Mouse (Mus musculus) midbrain, embryonic 11.5 days (tissue): Measurements from ENCODE around the gene Sgf29. TPM values are rescaled to one million over a fixed set of nuclear protein-coding genes. Genes with fewer than 3 reads are reported as not detected.
"Not testable (repeated sequence)": the region's sequence is repeated elsewhere in the genome, so short reads cannot be mapped to it uniquely, and the experiment has no call there.

Experiments
- ATAC-seq: fragments of 200-750 bp; cut with Nextera tagmentation; 2 replicates; pipeline ENCODE4 v1.8.0; 2017; ENCODE audit warnings: moderate TSS enrichment, moderate library complexity; ENCODE audit not compliant: low FRiP score
- DNase-seq: peaks from one replicate; pipeline ENCODE4 v3.0.0; 2015; ENCODE audit warnings: low spot score; ENCODE audit errors: missing footprints
- H3K27ac ChIP-seq: fragments of 300-500 bp; sonication (generic); 2 replicates; pipeline ENCODE4 v1.5.1; 2014; ENCODE audit warnings: low read depth, low read length
- H3K27me3 ChIP-seq: fragments of 300-500 bp; sonication (generic); 2 replicates; pipeline ENCODE4 v1.6.1; 2014; ENCODE audit warnings: mild to moderate bottlenecking, low read length, moderate library complexity, mixed read lengths; ENCODE audit not compliant: control insufficient read depth, insufficient read depth
- H3K36me3 ChIP-seq: fragments of 300-500 bp; sonication (generic); 2 replicates; pipeline ENCODE4 v1.6.1; 2014; ENCODE audit warnings: mild to moderate bottlenecking, low read length, moderate library complexity, mixed read lengths; ENCODE audit not compliant: control insufficient read depth, insufficient read depth
- H3K4me1 ChIP-seq: fragments of 300-500 bp; sonication (generic); 2 replicates; pipeline ENCODE4 v1.6.1; 2014; ENCODE audit warnings: low read length; ENCODE audit not compliant: control insufficient read depth, insufficient read depth
- H3K4me2 ChIP-seq: fragments of 300-500 bp; sonication (generic); 2 replicates; pipeline ENCODE4 v1.6.1; 2014; ENCODE audit warnings: mild to moderate bottlenecking, moderate library complexity
- H3K4me3 ChIP-seq: fragments of 300-500 bp; sonication (generic); 2 replicates; pipeline ENCODE4 v1.5.1; 2014; ENCODE audit warnings: low read depth, low read length
- H3K9ac ChIP-seq: fragments of 300-500 bp; sonication (generic); 2 replicates; pipeline ENCODE4 v1.6.1; 2014; ENCODE audit warnings: low read length
- H3K9me3 ChIP-seq: fragments of 300-500 bp; sonication (generic); 2 replicates; pipeline ENCODE4 v1.6.1; 2016; ENCODE audit warnings: low read length; ENCODE audit not compliant: control insufficient read depth
- WGBS: fragments of 180-500 bp; shearing (Covaris S2); extraction: QIAGEN DNeasy Blood & Tissue Kit; methylation state at CpG from one replicate; pipeline ENCODE4 v1.1.7; 2014; 5-methylcytosine and 5-hydroxymethylcytosine counted together
- polyA plus RNA-seq: library from polyadenylated mRNA; unstranded; fragments of >200 nt; fragmentation: Nextera tagmentation; extraction: Ambion mirVana; gene quantifications from 2 replicates; pipeline ENCODE4 v1.2.1, GENCODE M21; 2014

Sgf29 gene
- polyA plus RNA-seq, 1 experiment from 2014 or later: 49.4 TPM

DNA sequence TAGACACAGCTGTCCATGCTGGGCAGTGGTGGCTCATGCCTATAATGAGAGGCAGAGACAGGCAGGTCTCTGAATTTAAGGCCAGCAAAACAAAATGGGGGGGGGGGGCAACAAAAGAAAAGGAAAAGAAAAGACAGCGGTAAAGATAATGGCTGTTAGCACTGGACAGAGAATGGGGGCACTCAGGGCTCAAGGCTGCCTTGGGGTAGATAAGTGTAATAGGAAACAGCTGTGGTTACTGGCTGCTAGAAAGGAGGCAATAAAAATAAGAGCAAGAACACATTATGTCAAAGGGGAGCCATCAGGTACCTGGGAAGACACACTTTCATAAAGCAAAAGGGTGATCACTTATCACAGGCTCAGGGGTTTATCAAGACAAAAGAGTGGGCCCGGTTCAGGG is 16.6 kb upstream of the Sgf29 start:
- no peak overlapping the region for H3K4me3 ChIP-seq
- no peaks in the 10 kb centered on the region for H3K9me3 ChIP-seq
- H3K9ac ChIP-seq: no peak overlapping the region
- no peaks in the 10 kb centered on the region for H3K36me3 ChIP-seq
- H3K4me2 ChIP-seq: no peak overlapping the region
- H3K27me3 ChIP-seq: no peaks in the 10 kb centered on the region
- ATAC-seq (no peak), DNase-seq (no peak)
- WGBS: 92% methylated on average over 2 of the region's 2 CpGs
- 0 out of 2 replicates have a peak, but pooled peaks cover 2% of the 10 kb centered on the region for H3K4me1 ChIP-seq
- H3K27ac ChIP-seq: no peak overlapping the region

DNA sequence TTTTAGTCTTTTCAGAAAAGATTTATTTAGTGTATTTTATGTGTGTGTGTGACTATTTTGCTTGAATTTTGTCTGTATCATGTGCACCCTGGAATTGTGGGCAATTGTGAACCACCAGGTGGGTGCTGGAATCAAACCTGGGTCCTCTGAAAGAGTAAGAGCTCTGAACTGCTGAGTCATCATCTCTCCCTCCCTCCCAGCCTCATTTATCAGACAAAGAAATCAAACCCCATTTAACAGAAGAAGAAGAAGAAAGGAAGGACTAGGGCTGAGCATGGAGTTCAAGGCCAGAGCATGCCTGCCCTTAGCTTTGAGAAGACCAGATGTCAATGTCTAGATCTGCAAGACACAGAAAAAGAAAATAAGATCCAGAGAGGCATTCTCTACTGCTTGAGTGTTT is 13.7 kb upstream of the Sgf29 start:
- Histone ChIP-seq H3K27me3 (no peaks in the 10 kb centered on the region), H3K36me3 (no peaks in the 10 kb centered on the region), H3K4me2 (no peak overlapping the region), H3K4me1 (no peaks in the 10 kb centered on the region), H3K27ac (no peak overlapping the region), H3K4me3 (no peak overlapping the region), H3K9me3 (no peaks in the 10 kb centered on the region), H3K9ac (no peak overlapping the region)
- no peak for DNase-seq
- no peak for ATAC-seq

DNA sequence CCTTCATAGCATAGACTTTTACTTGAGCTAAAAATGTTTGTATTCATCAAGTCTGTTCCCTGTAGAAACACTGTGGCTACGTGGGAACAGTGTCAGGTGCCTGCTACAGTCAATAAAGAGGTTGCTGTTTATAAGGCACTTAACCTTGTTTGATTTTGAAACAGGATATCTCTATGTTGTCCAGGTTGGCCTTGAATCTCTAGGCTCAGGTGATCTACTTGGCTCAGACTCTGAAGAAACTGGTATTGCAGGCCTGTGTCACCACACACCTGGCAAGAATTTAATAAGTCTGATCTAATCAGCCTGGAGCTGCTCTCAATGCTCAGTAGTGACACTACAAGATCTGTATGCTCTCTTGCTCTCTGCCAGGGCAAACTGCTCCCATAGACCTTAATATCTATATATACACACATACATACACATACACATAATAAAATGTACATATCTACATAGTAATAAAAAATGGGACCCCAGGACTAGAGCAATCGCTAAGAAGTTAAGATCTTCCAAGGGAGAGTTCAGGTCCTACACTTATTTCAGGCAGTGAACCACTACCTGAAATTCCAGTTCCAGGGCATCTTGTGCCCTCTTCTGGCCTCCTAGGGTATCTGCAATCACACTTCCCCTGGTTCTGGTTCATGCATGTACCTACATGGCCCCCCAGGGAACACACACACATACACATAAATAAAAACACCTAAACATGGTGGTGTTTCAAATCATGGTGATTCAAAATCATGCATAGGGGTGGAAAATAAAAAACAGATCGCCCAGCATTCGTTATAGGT is 12.2 kb upstream of the Sgf29 start:
- Histone ChIP-seq H3K9me3 (no peaks in the 10 kb centered on the region), H3K4me3 (no peak overlapping the region), H3K27ac (no peak overlapping the region), H3K9ac (no peak overlapping the region), H3K4me1 (no peaks in the 10 kb centered on the region), H3K4me2 (no peak overlapping the region), H3K36me3 (no peaks in the 10 kb centered on the region), H3K27me3 (no peaks in the 10 kb centered on the region)
- DNase-seq (no peak), ATAC-seq (no peak)
- WGBS: 17% methylated on average over 4 of the region's 4 CpGs

- 80% methylated on average over 5 of the region's 5 CpGs for WGBS
Observed at GRCm38 (mm10) chr7:126642545-126643243, 6.4 kb upstream of the Sgf29 start.

GRCm38 (mm10) chr7:126643244-126643617 is 5.9 kb upstream of the Sgf29 start:
- not testable (repeated sequence) for H3K27me3 ChIP-seq, H3K4me1 ChIP-seq, H3K4me2 ChIP-seq, H3K27ac ChIP-seq, H3K4me3 ChIP-seq, H3K9ac ChIP-seq, ATAC-seq, H3K9me3 ChIP-seq, H3K36me3 ChIP-seq, DNase-seq
- WGBS: 81% methylated on average over 3 of the region's 3 CpGs

More at GRCm38 (mm10) chr7:126642545-126643243, 6.4 kb upstream of the Sgf29 start:
- Histone ChIP-seq H3K4me2 (no peak overlapping the region), H3K27ac (no peak overlapping the region), H3K27me3 (no peaks in the 10 kb centered on the region), H3K4me1 (no peaks in the 10 kb centered on the region), H3K9me3 (no peaks in the 10 kb centered on the region), H3K36me3 (no peaks in the 10 kb centered on the region), H3K9ac (no peak overlapping the region), H3K4me3 (no peak overlapping the region)
- DNase-seq (no peak), ATAC-seq (no peak)

GRCm38 (mm10) chr7:126644345-126644744 is 4.8 kb upstream of the Sgf29 start:
- DNase-seq (no peak), ATAC-seq (no peak)
- 73% methylated on average over 3 of the region's 3 CpGs for WGBS
- no peaks in the 10 kb centered on the region for H3K4me1 ChIP-seq
- H3K36me3 ChIP-seq: no peaks in the 10 kb centered on the region
- H3K9ac ChIP-seq: no peak overlapping the region
- H3K27me3 ChIP-seq: no peaks in the 10 kb centered on the region
- no peaks in the 10 kb centered on the region for H3K9me3 ChIP-seq
- H3K4me2 ChIP-seq: no peak overlapping the region
- H3K4me3 ChIP-seq: no peak overlapping the region
- no peak overlapping the region for H3K27ac ChIP-seq

GRCm38 (mm10) chr7:126644914-126645313 is 4.2 kb upstream of the Sgf29 start:
- Histone ChIP-seq H3K9ac (no peak overlapping the region), H3K4me3 (no peak overlapping the region), H3K4me1 (peaks cover 2% of the 10 kb centered on the region; the same call in 1 of the 2 replicates), H3K27ac (no peak overlapping the region), H3K9me3 (no peaks in the 10 kb centered on the region), H3K27me3 (no peaks in the 10 kb centered on the region), H3K36me3 (no peaks in the 10 kb centered on the region), H3K4me2 (no peak overlapping the region)
- ATAC-seq (no peak), DNase-seq (no peak)

- H3K9ac ChIP-seq: no peak overlapping the region
- WGBS: 66% methylated on average over 5 of the region's 5 CpGs
- ATAC-seq (no peak), DNase-seq (no peak)
- H3K27ac ChIP-seq: no peak overlapping the region
- peaks cover 3% of the 10 kb centered on the region; the same call in 1 of the 2 replicates for H3K4me1 ChIP-seq
- H3K9me3 ChIP-seq: no peaks in the 10 kb centered on the region
- no peaks in the 10 kb centered on the region for H3K36me3 ChIP-seq
- H3K4me2 ChIP-seq: no peak overlapping the region
- no peaks in the 10 kb centered on the region for H3K27me3 ChIP-seq
- H3K4me3 ChIP-seq: no peak overlapping the region
Observed at GRCm38 (mm10) chr7:126645708-126646107, 3.4 kb upstream of the Sgf29 start.

GRCm38 (mm10) chr7:126648486-126648885 is 623 bp upstream of the Sgf29 start:
- H3K4me1 ChIP-seq: peaks cover 3% of the 10 kb centered on the region; the same call in 1 of the 2 replicates
- no peaks in the 10 kb centered on the region for H3K9me3 ChIP-seq
- H3K4me2 ChIP-seq: peak overlapping the region; percentile 65
- no peaks in the 10 kb centered on the region for H3K36me3 ChIP-seq
- 78% methylated on average over 4 of the region's 4 CpGs for WGBS
- peak overlapping the region; percentile 73 for H3K9ac ChIP-seq
- H3K27ac ChIP-seq: no peak overlapping the region
- DNase-seq (peak; percentile 83), ATAC-seq (no peak)
- no peaks in the 10 kb centered on the region for H3K27me3 ChIP-seq
- H3K4me3 ChIP-seq: no peak overlapping the region; the same call in 1 of the 2 replicates
